Mouse (Mus musculus) frontal cortex, postnatal 25 days (tissue): ENCODE results near the gene Ano6.

ENCODE experiments used
- DNase-seq, 2 experiments: peaks; one replicate each; pipeline ENCODE4 v3.0.0; 2022; ENCODE audit warnings: low spot score in 2 of 2

The Ano6 gene

GRCm38 (mm10) chr15:95931013-95931775 is 140.6 kb downstream of the Ano6 start:
- peak in 1 of 2 experiments; percentile 31 for DNase-seq

- peak; percentile 36 to 58 for DNase-seq
Observed at GRCm38 (mm10) chr15:95932358-95932757, 141.7 kb downstream of the Ano6 start.

- peak in 1 of 2 experiments; percentile 32 for DNase-seq
Observed at GRCm38 (mm10) chr15:95935141-95935540, 144.5 kb downstream of the Ano6 start.

- no peak for DNase-seq
Observed at GRCm38 (mm10) chr15:95943470-95943869, 152.8 kb downstream of the Ano6 start.

- no peak for DNase-seq
Observed at GRCm38 (mm10) chr15:95944299-95944698, 153.7 kb downstream of the Ano6 start.

GRCm38 (mm10) chr15:95945951-95946708 is 155.5 kb downstream of the Ano6 start:
- DNase-seq: no peak

- DNase-seq: no peak
Observed at GRCm38 (mm10) chr15:95948411-95948810, 157.8 kb downstream of the Ano6 start.

- DNase-seq: no peak
Observed at GRCm38 (mm10) chr15:95949336-95949735, 158.7 kb downstream of the Ano6 start.

- DNase-seq: no peak
Observed at GRCm38 (mm10) chr15:95951497-95951896, 160.9 kb downstream of the Ano6 start.

GRCm38 (mm10) chr15:95956692-95957091 is 166.0 kb downstream of the Ano6 start:
- no peak for DNase-seq

GRCm38 (mm10) chr15:95962411-95963123 is 171.9 kb downstream of the Ano6 start:
- no peak for DNase-seq

GRCm38 (mm10) chr15:95963124-95963482 is 172.5 kb downstream of the Ano6 start:
- no peak for DNase-seq

- DNase-seq: no peak
Observed at GRCm38 (mm10) chr15:95963533-95964250, 173.0 kb downstream of the Ano6 start.

GRCm38 (mm10) chr15:95964251-95964561 is 173.6 kb downstream of the Ano6 start:
- DNase-seq: no peak

GRCm38 (mm10) chr15:95966979-95967378 is 176.3 kb downstream of the Ano6 start:
- DNase-seq: no peak

- no peak for DNase-seq
Observed at GRCm38 (mm10) chr15:95967516-95968196, 177.0 kb downstream of the Ano6 start.

- no peak for DNase-seq
Observed at GRCm38 (mm10) chr15:95969596-95969995, 179.0 kb downstream of the Ano6 start.

GRCm38 (mm10) chr15:95970176-95970575 is 179.5 kb downstream of the Ano6 start:
- DNase-seq: no peak

- no peak for DNase-seq
Observed at GRCm38 (mm10) chr15:95970691-95971090, 180.0 kb downstream of the Ano6 start.

GRCm38 (mm10) chr15:95971302-95971701 is 180.7 kb downstream of the Ano6 start:
- DNase-seq: no peak

- DNase-seq: no peak
Observed at GRCm38 (mm10) chr15:95972156-95972555, 181.5 kb downstream of the Ano6 start.
